Mouse (Mus musculus): ENCODE data around the gene Hs3st3a1. TPM values are rescaled to one million over a fixed set of nuclear protein-coding genes. Genes with fewer than 3 reads are reported as not detected.

Gene Hs3st3a1
- polyA plus RNA-seq (2016; fragmentation: Nextera tagmentation; extraction: Ambion mirVana): 4.6 and 4.7 TPM in 2 replicates

- Histone ChIP-seq H3K4me2 (replicated peaks) (peak within 1 kb of the TSS; percentile 99), H3K27me3 (0 out of 2 replicates have a peak, but pooled peaks cover 2% of the 10 kb centered on the region), H3K9ac (peak within 1 kb of the TSS; percentile 85), H3K4me3 (peak within 1 kb of the TSS; percentile 70), H3K27ac (peak within 1 kb of the TSS; percentile 84), H3K9me3 (no peaks in the 10 kb centered on the region), H3K4me1 (peaks cover 5% of the 10 kb centered on the region; the same call in 1 of the 2 replicates), H3K36me3 (no peaks in the 10 kb centered on the region)
- 1% methylated on average over 28 of the region's 36 CpGs for WGBS
- peak; percentile 81 for ATAC-seq (ENCODE audit: insufficient number of reproducible peaks, insufficient read depth, low FRiP score, low TSS enrichment)
Observed at GRCm38 (mm10) chr11:64434611-64435545, at the start of gene Hs3st3a1. Gene Hs3st3a1, plus strand, starts transcription at chr11:64435332.

DNA sequence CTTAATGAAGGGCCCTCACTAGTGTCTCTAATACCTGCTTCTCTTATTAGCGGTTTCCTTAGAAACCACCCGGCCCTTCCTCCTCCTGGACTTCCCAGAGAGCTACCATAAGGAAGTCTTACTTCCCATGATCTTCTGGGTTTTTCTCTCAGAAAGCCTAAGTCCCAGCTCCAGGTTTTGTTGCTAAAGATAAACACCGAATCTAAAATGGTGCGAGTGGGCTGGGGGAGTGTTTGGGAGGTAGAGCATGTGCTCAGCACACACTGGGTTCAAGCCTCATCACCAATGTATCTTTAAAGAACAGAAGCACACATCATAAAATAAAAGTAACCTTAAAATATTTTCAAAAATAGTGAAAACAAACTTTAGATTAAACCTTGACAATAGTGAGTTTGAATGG, 48.8 kb upstream of the Hs3st3a1 start:
- H3K36me3 ChIP-seq: no peaks in the 10 kb centered on the region
- H3K9ac ChIP-seq: no peak overlapping the region
- 91% methylated on average over 4 of the region's 4 CpGs for WGBS
- no peaks in the 10 kb centered on the region for H3K4me1 ChIP-seq
- H3K9me3 ChIP-seq: no peaks in the 10 kb centered on the region
- no peak for ATAC-seq (ENCODE audit: insufficient number of reproducible peaks, insufficient read depth, low FRiP score, low TSS enrichment)
- H3K4me2 ChIP-seq (replicated peaks): no peak overlapping the region
- no peaks in the 10 kb centered on the region for H3K27me3 ChIP-seq
- H3K27ac ChIP-seq: no peak overlapping the region
- no peak overlapping the region for H3K4me3 ChIP-seq

GRCm38 (mm10) chr11:64396331-64396881, 38.7 kb upstream of the Hs3st3a1 start:
- Histone ChIP-seq H3K4me3 (no peak overlapping the region), H3K9ac (no peak overlapping the region), H3K4me1 (peaks cover 9% of the 10 kb centered on the region), H3K27ac (0 out of 2 replicates have a peak overlapping the region, but pooled peaks have one; percentile 25), H3K4me2 (replicated peaks) (peak overlapping the region; percentile 32), H3K27me3 (no peaks in the 10 kb centered on the region), H3K36me3 (no peaks in the 10 kb centered on the region), H3K9me3 (no peaks in the 10 kb centered on the region)
- ATAC-seq (ENCODE audit: insufficient number of reproducible peaks, insufficient read depth, low FRiP score, low TSS enrichment): 0 out of 2 replicates have a peak, but pooled peaks have one; percentile 22
- WGBS: 12% methylated on average over 7 of the region's 7 CpGs

DNA sequence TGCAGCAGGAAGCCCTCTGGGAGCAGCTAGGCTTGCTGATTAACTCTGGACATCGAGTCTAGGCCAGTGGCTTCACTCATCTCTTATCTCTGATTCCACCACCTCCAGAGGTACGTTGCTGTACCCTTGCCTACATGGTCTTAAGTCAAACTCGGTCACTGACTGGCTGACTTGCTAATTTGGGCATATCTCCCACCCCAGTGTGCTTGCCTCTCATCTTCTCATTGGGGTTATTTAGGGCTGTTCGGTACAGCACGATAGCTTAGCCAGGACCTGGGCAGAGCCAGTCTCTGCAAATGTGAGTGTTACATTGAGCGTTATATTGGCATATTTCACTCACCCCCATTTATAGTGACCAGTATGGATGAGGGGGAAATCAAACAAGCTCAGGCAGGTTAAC, 38.2 kb upstream of the Hs3st3a1 start:
- Histone ChIP-seq H3K27me3 (no peaks in the 10 kb centered on the region), H3K9ac (no peak overlapping the region), H3K36me3 (no peaks in the 10 kb centered on the region), H3K4me2 (replicated peaks) (no peak overlapping the region), H3K4me3 (no peak overlapping the region), H3K4me1 (peaks cover 9% of the 10 kb centered on the region), H3K27ac (no peak overlapping the region), H3K9me3 (no peaks in the 10 kb centered on the region)
- no peak for ATAC-seq (ENCODE audit: insufficient number of reproducible peaks, insufficient read depth, low FRiP score, low TSS enrichment)
- 71% methylated on average over 6 of the region's 6 CpGs for WGBS

DNA sequence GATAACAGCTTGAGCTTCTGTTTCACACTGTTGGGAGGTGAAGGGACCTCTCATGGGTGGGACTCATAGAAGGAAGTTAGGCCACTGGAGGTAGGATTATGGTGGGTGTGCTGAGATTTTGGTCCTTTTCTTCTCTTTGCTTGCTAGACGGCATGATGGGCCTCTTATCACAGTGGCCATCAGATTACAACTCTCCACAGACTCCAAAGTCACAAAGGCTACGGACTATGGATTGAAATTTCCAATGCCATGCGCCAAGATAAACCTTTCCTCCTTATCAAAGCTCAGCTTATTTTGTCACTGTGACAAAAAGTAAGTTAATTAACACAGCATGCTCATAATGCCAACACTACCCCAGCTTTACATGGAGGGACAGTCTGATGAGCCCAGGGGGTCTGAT, 37.5 kb upstream of the Hs3st3a1 start:
- 75% methylated on average over 3 of the region's 3 CpGs for WGBS
- Histone ChIP-seq H3K27ac (no peak overlapping the region), H3K4me3 (no peak overlapping the region), H3K36me3 (no peaks in the 10 kb centered on the region), H3K4me2 (replicated peaks) (no peak overlapping the region), H3K4me1 (peaks cover 9% of the 10 kb centered on the region), H3K9me3 (no peaks in the 10 kb centered on the region), H3K27me3 (no peaks in the 10 kb centered on the region), H3K9ac (no peak overlapping the region)
- ATAC-seq (ENCODE audit: insufficient number of reproducible peaks, insufficient read depth, low FRiP score, low TSS enrichment): no peak

DNA sequence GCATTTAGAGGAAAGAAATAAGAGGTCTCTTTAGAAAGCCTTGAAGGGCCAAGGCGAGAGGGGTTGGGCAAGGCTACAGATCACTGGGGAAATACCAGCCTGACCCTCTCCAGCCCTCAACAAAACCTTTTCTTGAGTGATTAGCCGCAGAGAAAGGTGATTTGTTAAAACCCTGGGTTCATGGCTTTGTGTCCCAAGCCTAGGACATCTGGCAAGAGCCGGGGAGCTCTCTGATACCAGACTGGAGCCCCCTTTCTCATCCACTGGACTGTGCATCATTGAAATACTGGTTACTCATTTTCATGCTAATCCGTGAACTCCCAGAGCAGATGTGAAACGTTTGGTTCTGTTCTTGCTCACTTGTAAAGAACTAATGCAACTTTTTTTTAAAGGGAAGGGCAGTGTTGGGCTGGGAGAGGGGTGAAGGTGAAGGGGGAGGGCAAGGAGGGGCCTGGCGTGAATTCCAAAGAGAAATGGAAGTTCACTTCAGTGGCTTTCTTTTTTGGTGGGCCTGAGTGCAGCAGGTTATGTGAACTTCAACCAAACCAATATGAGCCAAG, 34.5 kb upstream of the Hs3st3a1 start:
- Histone ChIP-seq H3K27ac (no peak overlapping the region), H3K4me3 (no peak overlapping the region), H3K9ac (no peak overlapping the region), H3K36me3 (no peaks in the 10 kb centered on the region), H3K27me3 (no peaks in the 10 kb centered on the region), H3K9me3 (no peaks in the 10 kb centered on the region), H3K4me1 (peaks cover 9% of the 10 kb centered on the region), H3K4me2 (replicated peaks) (no peak overlapping the region)
- ATAC-seq (ENCODE audit: insufficient number of reproducible peaks, insufficient read depth, low FRiP score, low TSS enrichment): no peak
- WGBS: 69% methylated on average over 6 of the region's 6 CpGs

GRCm38 (mm10) chr11:64418969-64419368, 16.2 kb upstream of the Hs3st3a1 start:
- Histone ChIP-seq H3K27me3 (no peaks in the 10 kb centered on the region), H3K9ac (no peak overlapping the region), H3K27ac (no peak overlapping the region), H3K36me3 (no peaks in the 10 kb centered on the region), H3K9me3 (0 out of 2 replicates have a peak, but pooled peaks cover 2% of the 10 kb centered on the region), H3K4me3 (no peak overlapping the region), H3K4me1 (no peaks in the 10 kb centered on the region), H3K4me2 (replicated peaks) (no peak overlapping the region)
- ATAC-seq (ENCODE audit: insufficient number of reproducible peaks, insufficient read depth, low FRiP score, low TSS enrichment): no peak
- WGBS: 61% methylated on average over 1 of the region's 1 CpGs

DNA sequence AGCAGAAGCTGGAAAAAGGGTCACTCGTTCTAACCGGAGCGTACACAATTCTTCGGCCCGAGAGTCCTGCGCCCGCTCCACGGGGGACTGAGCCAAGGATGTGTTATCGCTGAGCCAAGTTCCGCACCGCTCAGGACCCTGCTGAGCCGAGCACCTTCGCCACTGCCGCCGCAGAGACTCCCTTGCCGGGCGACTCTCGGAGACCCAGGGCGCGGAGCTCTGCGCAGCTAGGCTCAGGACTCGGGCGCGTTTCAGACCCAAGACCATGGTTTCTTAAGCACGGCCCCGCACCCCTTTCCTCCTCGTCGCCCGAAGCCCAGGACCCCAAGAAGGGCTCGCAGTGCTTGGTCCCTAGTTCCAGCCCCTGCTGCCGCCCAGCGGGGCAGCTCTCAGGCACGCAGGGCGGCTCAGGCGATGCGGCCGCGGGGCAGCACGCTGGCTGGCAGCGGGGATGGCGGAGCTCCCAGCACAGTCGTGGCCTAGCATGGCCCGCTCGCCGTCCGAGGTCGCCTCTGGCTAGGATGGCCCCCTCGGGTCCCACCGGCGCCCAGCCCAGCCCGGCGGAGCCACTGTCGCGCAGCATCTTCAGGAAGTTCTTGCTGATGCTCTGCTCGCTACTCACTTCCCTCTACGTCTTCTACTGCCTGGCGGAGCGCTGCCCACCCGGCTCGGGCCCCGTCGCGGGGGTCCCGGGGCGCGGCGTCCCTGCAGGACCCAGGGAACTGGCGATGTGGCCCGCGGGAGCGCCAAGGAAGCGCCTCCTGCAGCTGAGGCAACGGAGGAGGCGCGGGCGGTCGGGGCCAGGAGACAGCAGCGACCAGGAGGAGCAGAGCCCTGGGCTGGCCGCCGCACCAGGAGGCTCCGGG, 647 bp downstream of the Hs3st3a1 start:
- Histone ChIP-seq H3K4me1 (peaks cover 5% of the 10 kb centered on the region; the same call in 1 of the 2 replicates), H3K27ac (peak overlapping the region; percentile 84), H3K27me3 (0 out of 2 replicates have a peak, but pooled peaks cover 2% of the 10 kb centered on the region), H3K4me3 (peak overlapping the region; percentile 70), H3K36me3 (no peaks in the 10 kb centered on the region), H3K9ac (peak overlapping the region; percentile 85), H3K9me3 (no peaks in the 10 kb centered on the region), H3K4me2 (replicated peaks) (peak overlapping the region; percentile 99)
- under 1% methylated on average over 81 of the region's 81 CpGs for WGBS
- peak; percentile 66 for ATAC-seq (ENCODE audit: insufficient number of reproducible peaks, insufficient read depth, low FRiP score, low TSS enrichment)

- WGBS: under 1% methylated on average over 24 of the region's 24 CpGs
- H3K9ac ChIP-seq: peak within 1 kb of the TSS; percentile 85
- no peaks in the 10 kb centered on the region for H3K36me3 ChIP-seq
- ATAC-seq (ENCODE audit: insufficient number of reproducible peaks, insufficient read depth, low FRiP score, low TSS enrichment): no peak
- peak within 1 kb of the TSS; percentile 84 for H3K27ac ChIP-seq
- H3K9me3 ChIP-seq: no peaks in the 10 kb centered on the region
- 0 out of 2 replicates have a peak, but pooled peaks cover 2% of the 10 kb centered on the region for H3K27me3 ChIP-seq
- H3K4me3 ChIP-seq: peak within 1 kb of the TSS; percentile 70
- H3K4me2 ChIP-seq (replicated peaks): peak within 1 kb of the TSS; percentile 99
- peaks cover 5% of the 10 kb centered on the region; the same call in 1 of the 2 replicates for H3K4me1 ChIP-seq
Observed at GRCm38 (mm10) chr11:64436412-64436727, 1.2 kb downstream of the Hs3st3a1 start, which contains the start of gene F930015N05Rik. Gene F930015N05Rik, minus strand, starts transcription at chr11:64436653.

DNA sequence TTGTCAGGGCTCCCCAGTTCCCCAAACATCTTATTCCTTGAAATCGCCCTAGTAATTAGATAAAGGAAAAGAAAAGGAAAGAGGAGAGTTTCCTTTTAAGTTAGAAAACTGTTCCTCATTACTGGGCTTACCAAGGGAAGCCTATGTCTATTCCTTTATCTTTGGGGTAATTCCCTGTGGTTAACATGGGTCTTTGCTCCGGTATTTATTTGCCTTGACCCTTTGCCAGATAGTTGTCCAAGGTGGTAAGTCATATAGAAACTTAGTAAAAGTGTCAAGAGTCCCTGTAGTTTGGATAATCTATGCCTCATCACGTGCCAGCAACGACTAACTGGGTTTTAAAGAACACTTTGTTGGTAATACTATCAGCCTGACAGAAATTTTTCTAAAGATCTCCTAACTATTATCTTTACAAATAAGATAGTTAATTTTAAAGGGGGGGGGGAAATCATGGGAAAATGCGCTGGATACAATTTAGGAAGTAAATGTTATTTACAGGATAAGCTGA, 1.7 kb downstream of the Hs3st3a1 start:
- 9% methylated on average over 5 of the region's 5 CpGs for WGBS
- Histone ChIP-seq H3K4me2 (replicated peaks) (peak overlapping the region; percentile 99), H3K27me3 (0 out of 2 replicates have a peak, but pooled peaks cover 2% of the 10 kb centered on the region), H3K4me1 (peaks cover 5% of the 10 kb centered on the region; the same call in 1 of the 2 replicates), H3K9me3 (no peaks in the 10 kb centered on the region), H3K36me3 (no peaks in the 10 kb centered on the region), H3K9ac (peak overlapping the region; percentile 85), H3K4me3 (peak overlapping the region; percentile 70), H3K27ac (peak overlapping the region; percentile 84; the same call in 1 of the 2 replicates)
- ATAC-seq (ENCODE audit: insufficient number of reproducible peaks, insufficient read depth, low FRiP score, low TSS enrichment): no peak

Measured in embryonic facial prominence, embryonic 12.5 days (tissue).